Mouse (Mus musculus) stomach, embryonic 16.5 days (tissue): ENCODE measurements around the gene Abraxas1. TPM values are rescaled to one million over a fixed set of nuclear protein-coding genes. Genes with fewer than 3 reads are reported as not detected.

Experiments
- ATAC-seq: fragments of 200-750 bp; cut with Nextera tagmentation; 2 replicates; pipeline ENCODE4 v1.8.0; 2017; ENCODE audit warnings: moderate number of reproducible peaks, moderate TSS enrichment; ENCODE audit not compliant: insufficient read depth, low FRiP score
- H3K27ac ChIP-seq: fragments of 300-500 bp; sonication (generic); 2 replicates; pipeline ENCODE4 v1.5.1; 2014; ENCODE audit warnings: low read length
- H3K27me3 ChIP-seq: fragments of 300-500 bp; sonication (generic); 2 replicates; pipeline ENCODE4 v1.6.1; 2014; ENCODE audit warnings: low read length, control low read depth, mixed read lengths; ENCODE audit not compliant: control insufficient read depth, insufficient read depth
- H3K36me3 ChIP-seq: fragments of 300-500 bp; sonication (generic); 2 replicates; pipeline ENCODE4 v1.6.1; 2014; ENCODE audit warnings: low read length; ENCODE audit not compliant: control insufficient read depth, insufficient read depth
- H3K4me1 ChIP-seq: fragments of 300-500 bp; sonication (generic); 2 replicates; pipeline ENCODE4 v1.6.1; 2014; ENCODE audit warnings: low read length, control low read depth, mixed read lengths; ENCODE audit not compliant: control insufficient read depth, insufficient read depth
- H3K4me2 ChIP-seq: fragments of 300-500 bp; sonication (generic); 2 replicates; pipeline ENCODE4 v1.6.1; 2014; ENCODE audit warnings: low read depth, low read length, mixed read lengths
- H3K4me3 ChIP-seq: fragments of 300-500 bp; sonication (generic); replicated peaks from 2 replicates; pipeline ENCODE4 v1.5.1; 2014; ENCODE audit warnings: mild to moderate bottlenecking, low read length
- H3K9ac ChIP-seq: fragments of 300-500 bp; sonication (generic); 2 replicates; pipeline ENCODE4 v1.6.1; 2014; ENCODE audit warnings: low read length
- H3K9me3 ChIP-seq: fragments of 300-500 bp; sonication (generic); replicated peaks from 2 replicates; pipeline ENCODE4 v1.6.1; 2016; ENCODE audit warnings: low read length, control low read depth; ENCODE audit not compliant: control insufficient read depth
- WGBS: fragments of 180-500 bp; shearing (Covaris S2); extraction: QIAGEN DNeasy Blood & Tissue Kit; methylation state at CpG from one replicate; pipeline ENCODE4 v1.1.7; 2014; 5-methylcytosine and 5-hydroxymethylcytosine counted together
- polyA plus RNA-seq: library from polyadenylated mRNA; unstranded; fragments of >200 nt; fragmentation: Nextera tagmentation; extraction: Ambion mirVana; gene quantifications from 2 replicates; pipeline ENCODE4 v1.2.1, GENCODE M21; 2015

The Abraxas1 gene
- polyA plus RNA-seq, 1 experiment from 2014 or later = 28.5 TPM

GRCm38 (mm10) chr5:100760049-100760663 lies 60.6 kb downstream of the Abraxas1 start:
- 0 out of 2 replicates have a peak, but pooled peaks cover 4% of the 10 kb centered on the region for H3K9me3 ChIP-seq
- ATAC-seq = no peak
- no peak overlapping the region for H3K9ac ChIP-seq
- no peak overlapping the region for H3K4me3 ChIP-seq
- no peak overlapping the region for H3K4me2 ChIP-seq
- no peaks in the 10 kb centered on the region for H3K27me3 ChIP-seq
- WGBS = 72% methylated on average over 10 of the region's 10 CpGs
- no peaks in the 10 kb centered on the region for H3K4me1 ChIP-seq
- H3K27ac ChIP-seq = no peak overlapping the region
- H3K36me3 ChIP-seq = peaks cover 3% of the 10 kb centered on the region; the same call in 1 of the 2 replicates

GRCm38 (mm10) chr5:100758121-100758520 lies 62.6 kb downstream of the Abraxas1 start:
- H3K27me3 ChIP-seq = no peaks in the 10 kb centered on the region
- 92% methylated on average over 5 of the region's 5 CpGs for WGBS
- H3K4me3 ChIP-seq = no peak overlapping the region
- peaks cover 3% of the 10 kb centered on the region; the same call in 1 of the 2 replicates for H3K36me3 ChIP-seq
- ATAC-seq = no peak
- H3K4me1 ChIP-seq = no peaks in the 10 kb centered on the region
- H3K9me3 ChIP-seq = 0 out of 2 replicates have a peak, but pooled peaks cover 4% of the 10 kb centered on the region
- no peak overlapping the region for H3K9ac ChIP-seq
- H3K27ac ChIP-seq = no peak overlapping the region
- H3K4me2 ChIP-seq = no peak overlapping the region

Other genes with a start within 250 kb of the Abraxas1 start
- 226 and 255 TPM in 2 replicates for gene Plac8, start 248.7 kb downstream of the Abraxas1 start, polyA plus RNA-seq
- gene Coq2, start 145.8 kb downstream of the Abraxas1 start, polyA plus RNA-seq = 51.8 and 52.2 TPM in 2 replicates
- 8.3 and 9.1 TPM in 2 replicates for gene Hpse, start 101.2 kb downstream of the Abraxas1 start, polyA plus RNA-seq
- 12.7 and 15.1 TPM in 2 replicates for gene Helq, start 22.4 kb downstream of the Abraxas1 start, polyA plus RNA-seq
- gene Mrps18c, start 22.3 kb downstream of the Abraxas1 start, polyA plus RNA-seq = 141 and 172 TPM in 2 replicates
- 4.4 and 5.0 TPM in 2 replicates for gene Gpat3, start 24.7 kb upstream of the Abraxas1 start, polyA plus RNA-seq